Mouse (Mus musculus) heart, adult 2 months (tissue): ENCODE measurements around the gene Gabrb1.

ENCODE experiments used
- CTCF ChIP-seq: fragments of 200-600 bp; IDR thresholded peaks from 2 replicates; pipeline ENCODE4 v1.8.1; 2022; ENCODE audit warnings: antibody characterized with exemption, mild to moderate bottlenecking, moderate library complexity
- EP300 ChIP-seq: fragments of 200-500 bp; IDR thresholded peaks from 2 replicates; pipeline ENCODE4 v1.6.1; 2011; ENCODE audit warnings: low read depth, low read length, control low read depth; ENCODE audit not compliant: insufficient read depth
- POLR2A ChIP-seq: fragments of 200-500 bp; IDR thresholded peaks from 2 replicates; pipeline ENCODE4 v1.6.1; 2011; ENCODE audit warnings: mild to moderate bottlenecking, low read depth, low read length, control low read depth; ENCODE audit not compliant: insufficient read depth

DNA sequence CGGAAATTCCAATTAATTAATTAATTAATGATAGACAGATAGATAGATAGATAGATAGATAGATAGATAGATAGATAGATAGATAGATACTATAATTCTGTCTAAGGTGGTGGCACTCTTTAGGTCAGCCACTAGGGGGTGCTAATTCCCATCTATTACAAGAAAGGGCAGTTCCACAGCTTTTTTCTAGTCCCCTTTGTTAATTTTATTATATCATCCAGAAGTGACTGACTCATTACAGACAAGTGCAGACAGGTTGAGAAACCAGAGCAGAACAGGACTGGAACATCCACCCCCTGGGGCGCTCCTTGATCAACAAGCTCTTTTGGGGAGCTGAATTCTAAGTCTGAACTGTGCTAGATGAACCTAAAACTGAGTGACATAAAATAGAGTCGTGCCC lies 514.8 kb downstream of the Gabrb1 start:
- TF ChIP-seq CTCF (peak; percentile 88), POLR2A (no peak), EP300 (no peak)
